Mouse (Mus musculus) E14TG2a.4 (cell line): ENCODE measurements around the gene Kcnd3.

ENCODE experiments used
- CTCF ChIP-seq: conservative IDR thresholded peaks from 2 replicates; pipeline ENCODE4 v1.5.1; 2014; ENCODE audit warnings: low read length
- NANOG ChIP-seq: IDR thresholded peaks from 2 replicates; pipeline ENCODE4 v1.6.1; 2014; ENCODE audit warnings: borderline replicate concordance, low read length, mixed read lengths
- POU5F1 ChIP-seq: IDR thresholded peaks from 2 replicates; pipeline ENCODE4 v1.6.1; 2014; ENCODE audit warnings: low read length, borderline replicate concordance

DNA sequence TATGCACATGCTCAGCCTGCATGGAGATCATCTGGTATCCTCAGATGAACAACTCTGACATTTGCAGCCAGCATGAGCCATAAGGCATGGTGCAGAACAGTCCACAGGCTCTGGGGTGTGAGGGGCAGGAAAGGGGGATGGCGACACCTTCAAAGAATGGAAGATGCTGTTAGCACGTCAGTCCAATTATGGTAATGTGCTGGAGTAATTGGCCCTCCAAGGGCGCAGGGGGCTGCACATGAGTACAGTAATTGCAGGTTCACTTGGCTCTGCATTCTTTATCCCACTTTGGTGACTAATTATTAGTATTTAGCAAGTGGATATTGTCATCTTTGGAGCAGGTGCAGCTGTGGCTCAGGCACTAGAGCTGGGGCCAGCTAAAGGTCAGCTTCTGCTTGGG, 43.9 kb upstream of the Kcnd3 start:
- TF ChIP-seq CTCF, result no peak
- TF ChIP-seq NANOG, result no peak
- TF ChIP-seq POU5F1, result no peak
